Mouse (Mus musculus): ENCODE results near the gene Fgfr2. TPM values are rescaled to one million over a fixed set of nuclear protein-coding genes. Genes with fewer than 3 reads are reported as not detected.

Fgfr2 gene
- polyA plus RNA-seq, 1 experiment from 2014 or later = 104 TPM

GRCm38 (mm10) chr7:132306671-132307412, 816.3 kb downstream of the Fgfr2 start:
- WGBS = 90% methylated on average over 8 of the region's 8 CpGs
- Histone ChIP-seq H3K4me2 (no peak overlapping the region), H3K27me3 (replicated peaks) (no peaks in the 10 kb centered on the region), H3K4me1 (peaks cover 58% of the 10 kb centered on the region), H3K27ac (no peak overlapping the region), H3K4me3 (replicated peaks) (no peak overlapping the region), H3K36me3 (no peaks in the 10 kb centered on the region), H3K9me3 (no peaks in the 10 kb centered on the region), H3K9ac (no peak overlapping the region)
- ATAC-seq (ENCODE audit: insufficient read depth, low FRiP score, low read depth) = no peak

- 80% methylated on average over 5 of the region's 5 CpGs for WGBS
- no peak for ATAC-seq (ENCODE audit: insufficient read depth, low FRiP score, low read depth)
- peaks cover 53% of the 10 kb centered on the region for H3K4me1 ChIP-seq
- no peak overlapping the region for H3K4me2 ChIP-seq
- H3K9me3 ChIP-seq = no peaks in the 10 kb centered on the region
- H3K9ac ChIP-seq = no peak overlapping the region
- no peaks in the 10 kb centered on the region for H3K36me3 ChIP-seq
- H3K27ac ChIP-seq = no peak overlapping the region
- no peaks in the 10 kb centered on the region for H3K27me3 ChIP-seq (replicated peaks)
- no peak overlapping the region for H3K4me3 ChIP-seq (replicated peaks)
These were observed 817.4 kb downstream of the Fgfr2 start for GRCm38 (mm10) chr7:132305492-132306375.

GRCm38 (mm10) chr7:132304424-132305085, 818.6 kb downstream of the Fgfr2 start:
- 55% methylated on average over 8 of the region's 8 CpGs for WGBS
- H3K9me3 ChIP-seq = no peaks in the 10 kb centered on the region
- no peak overlapping the region for H3K9ac ChIP-seq
- H3K4me3 ChIP-seq (replicated peaks) = no peak overlapping the region
- no peaks in the 10 kb centered on the region for H3K27me3 ChIP-seq (replicated peaks)
- H3K36me3 ChIP-seq = no peaks in the 10 kb centered on the region
- no peak overlapping the region for H3K27ac ChIP-seq
- peaks cover 53% of the 10 kb centered on the region for H3K4me1 ChIP-seq
- H3K4me2 ChIP-seq = no peak overlapping the region
- ATAC-seq (ENCODE audit: insufficient read depth, low FRiP score, low read depth) = no peak

GRCm38 (mm10) chr7:132303988-132304387, 819.2 kb downstream of the Fgfr2 start:
- 52% methylated on average over 7 of the region's 7 CpGs for WGBS
- Histone ChIP-seq H3K27me3 (replicated peaks) (no peaks in the 10 kb centered on the region), H3K4me2 (no peak overlapping the region), H3K9me3 (no peaks in the 10 kb centered on the region), H3K36me3 (no peaks in the 10 kb centered on the region), H3K27ac (no peak overlapping the region), H3K4me3 (replicated peaks) (no peak overlapping the region), H3K9ac (no peak overlapping the region), H3K4me1 (peaks cover 50% of the 10 kb centered on the region)
- ATAC-seq (ENCODE audit: insufficient read depth, low FRiP score, low read depth) = no peak

GRCm38 (mm10) chr7:132302508-132303241, 820.5 kb downstream of the Fgfr2 start:
- no peak overlapping the region for H3K27ac ChIP-seq
- no peak for ATAC-seq (ENCODE audit: insufficient read depth, low FRiP score, low read depth)
- H3K36me3 ChIP-seq = no peaks in the 10 kb centered on the region
- no peaks in the 10 kb centered on the region for H3K9me3 ChIP-seq
- H3K4me3 ChIP-seq (replicated peaks) = no peak overlapping the region
- no peak overlapping the region for H3K9ac ChIP-seq
- H3K4me2 ChIP-seq = no peak overlapping the region
- H3K4me1 ChIP-seq = peaks cover 43% of the 10 kb centered on the region
- 74% methylated on average over 8 of the region's 8 CpGs for WGBS
- no peaks in the 10 kb centered on the region for H3K27me3 ChIP-seq (replicated peaks)

- ATAC-seq (ENCODE audit: insufficient read depth, low FRiP score, low read depth) = no peak
- H3K27me3 ChIP-seq (replicated peaks) = no peaks in the 10 kb centered on the region
- no peak overlapping the region for H3K4me2 ChIP-seq
- no peak overlapping the region for H3K27ac ChIP-seq
- H3K9me3 ChIP-seq = no peaks in the 10 kb centered on the region
- H3K4me3 ChIP-seq (replicated peaks) = no peak overlapping the region
- 37% methylated on average over 5 of the region's 5 CpGs for WGBS
- H3K4me1 ChIP-seq = peaks cover 30% of the 10 kb centered on the region
- H3K36me3 ChIP-seq = no peaks in the 10 kb centered on the region
- H3K9ac ChIP-seq = no peak overlapping the region
These were observed 823.4 kb downstream of the Fgfr2 start for GRCm38 (mm10) chr7:132299661-132300210.

GRCm38 (mm10) chr7:132298412-132298990, 824.6 kb downstream of the Fgfr2 start:
- Histone ChIP-seq H3K4me2 (no peak overlapping the region), H3K9ac (no peak overlapping the region), H3K27me3 (replicated peaks) (no peaks in the 10 kb centered on the region), H3K9me3 (no peaks in the 10 kb centered on the region), H3K4me1 (peaks cover 20% of the 10 kb centered on the region), H3K36me3 (no peaks in the 10 kb centered on the region), H3K27ac (no peak overlapping the region), H3K4me3 (replicated peaks) (no peak overlapping the region)
- no peak for ATAC-seq (ENCODE audit: insufficient read depth, low FRiP score, low read depth)
- whole genome bisulfite sequencing = 81% methylated on average over 7 of the region's 7 CpGs

GRCm38 (mm10) chr7:132296661-132297443, 826.3 kb downstream of the Fgfr2 start:
- H3K4me1 ChIP-seq = peaks cover 10% of the 10 kb centered on the region
- no peaks in the 10 kb centered on the region for H3K9me3 ChIP-seq
- no peak overlapping the region for H3K9ac ChIP-seq
- H3K27ac ChIP-seq = no peak overlapping the region
- H3K4me3 ChIP-seq (replicated peaks) = no peak overlapping the region
- no peak for ATAC-seq (ENCODE audit: insufficient read depth, low FRiP score, low read depth)
- no peaks in the 10 kb centered on the region for H3K36me3 ChIP-seq
- no peaks in the 10 kb centered on the region for H3K27me3 ChIP-seq (replicated peaks)
- no peak overlapping the region for H3K4me2 ChIP-seq
- WGBS = 66% methylated on average over 4 of the region's 4 CpGs

GRCm38 (mm10) chr7:132296132-132296531, 827.0 kb downstream of the Fgfr2 start:
- no peak overlapping the region for H3K4me2 ChIP-seq
- no peaks in the 10 kb centered on the region for H3K27me3 ChIP-seq (replicated peaks)
- WGBS = 74% methylated on average over 3 of the region's 3 CpGs
- no peak overlapping the region for H3K4me3 ChIP-seq (replicated peaks)
- H3K36me3 ChIP-seq = no peaks in the 10 kb centered on the region
- H3K9ac ChIP-seq = no peak overlapping the region
- no peak overlapping the region for H3K27ac ChIP-seq
- peaks cover 10% of the 10 kb centered on the region for H3K4me1 ChIP-seq
- no peaks in the 10 kb centered on the region for H3K9me3 ChIP-seq
- no peak for ATAC-seq (ENCODE audit: insufficient read depth, low FRiP score, low read depth)

- 68% methylated on average over 3 of the region's 3 CpGs for WGBS
- ATAC-seq (ENCODE audit: insufficient read depth, low FRiP score, low read depth) = no peak
- Histone ChIP-seq H3K27ac (peak overlapping the region; percentile 89), H3K36me3 (no peaks in the 10 kb centered on the region), H3K4me3 (replicated peaks) (no peak overlapping the region), H3K4me2 (peak overlapping the region; percentile 29), H3K9me3 (no peaks in the 10 kb centered on the region), H3K4me1 (peaks cover 71% of the 10 kb centered on the region), H3K27me3 (replicated peaks) (no peaks in the 10 kb centered on the region), H3K9ac (no peak overlapping the region)
These were observed 835.8 kb downstream of the Fgfr2 start for GRCm38 (mm10) chr7:132287340-132287664.
